Mouse (Mus musculus): ENCODE data around the gene Ankrd65.

- peak; percentile 82 for TF ChIP-seq POLR2A (IDR thresholded peaks at IDR 0.05; ENCODE audit: borderline replicate concordance, extremely low read depth, insufficient read depth, insufficient read length, poor library complexity, severe bottlenecking)
- peak; percentile 99 for TF ChIP-seq CTCF (IDR thresholded peaks at IDR 0.05; ENCODE audit: borderline replicate concordance, extremely low read depth, insufficient read depth, insufficient read length)
Measured at GRCm38 (mm10) chr4:155769880-155770512, 20.2 kb upstream of the Ankrd65 start.
